Mouse (Mus musculus): ENCODE results near the gene Arvcf.

DNA sequence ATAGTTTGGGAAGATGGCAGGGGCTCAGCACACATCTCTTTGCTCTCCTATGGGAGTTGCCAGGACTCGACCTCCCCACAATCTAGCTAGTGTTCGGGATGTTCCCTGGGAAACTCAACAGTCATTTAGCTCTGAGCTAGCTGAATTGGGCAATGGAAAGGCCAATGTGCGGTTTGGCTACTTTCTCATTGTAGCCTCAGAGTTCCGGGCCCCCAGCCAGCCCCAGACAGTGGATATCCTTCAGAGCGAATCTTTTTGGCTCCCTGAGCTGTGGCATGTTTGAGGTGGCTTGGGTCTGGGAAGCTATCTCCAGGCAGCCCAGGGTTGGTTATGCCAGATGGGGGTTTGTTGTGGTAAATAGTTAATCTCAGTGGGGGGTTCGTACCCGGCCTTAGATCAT is 38.5 kb downstream of the Arvcf start:
- no peak for TF ChIP-seq CTCF (IDR thresholded peaks at IDR 0.05; ENCODE audit: low read depth)
- no peak for TF ChIP-seq EP300 (IDR thresholded peaks at IDR 0.05; ENCODE audit: low read depth)

Data from liver, postnatal 0 days (tissue).